Mouse (Mus musculus) cerebellum, adult 11 months (tissue): Measurements from ENCODE around the gene Gnl2.

Source experiments
- DNase-seq: peaks from one replicate; pipeline ENCODE4 v3.0.0; 2022

The Gnl2 gene

GRCm38 (mm10) chr4:125093031-125093430, 76.6 kb downstream of the Gnl2 start:
- no peak for DNase-seq

GRCm38 (mm10) chr4:125096066-125096465, 79.7 kb downstream of the Gnl2 start:
- no peak for DNase-seq

- DNase-seq = no peak
Observed at GRCm38 (mm10) chr4:125097412-125097811, 81.0 kb downstream of the Gnl2 start.

GRCm38 (mm10) chr4:125099458-125099857, 83.1 kb downstream of the Gnl2 start:
- DNase-seq = peak; percentile 70

GRCm38 (mm10) chr4:125101334-125101733, 84.9 kb downstream of the Gnl2 start:
- no peak for DNase-seq
